Mouse (Mus musculus) urinary bladder, postnatal 36 days (tissue): Measurements from ENCODE around the gene Ppp2r3c.
"Not testable (repeated sequence)": the region's sequence is repeated elsewhere in the genome, so short reads cannot be mapped to it uniquely, and the experiment has no call there.

Source experiments
- DNase-seq, 2 experiments: peaks; one replicate each; pipeline ENCODE4 v3.0.0; 2022; ENCODE audit warnings: low spot score in 2 of 2, mixed read lengths in 1 of 2

Ppp2r3c gene

DNA sequence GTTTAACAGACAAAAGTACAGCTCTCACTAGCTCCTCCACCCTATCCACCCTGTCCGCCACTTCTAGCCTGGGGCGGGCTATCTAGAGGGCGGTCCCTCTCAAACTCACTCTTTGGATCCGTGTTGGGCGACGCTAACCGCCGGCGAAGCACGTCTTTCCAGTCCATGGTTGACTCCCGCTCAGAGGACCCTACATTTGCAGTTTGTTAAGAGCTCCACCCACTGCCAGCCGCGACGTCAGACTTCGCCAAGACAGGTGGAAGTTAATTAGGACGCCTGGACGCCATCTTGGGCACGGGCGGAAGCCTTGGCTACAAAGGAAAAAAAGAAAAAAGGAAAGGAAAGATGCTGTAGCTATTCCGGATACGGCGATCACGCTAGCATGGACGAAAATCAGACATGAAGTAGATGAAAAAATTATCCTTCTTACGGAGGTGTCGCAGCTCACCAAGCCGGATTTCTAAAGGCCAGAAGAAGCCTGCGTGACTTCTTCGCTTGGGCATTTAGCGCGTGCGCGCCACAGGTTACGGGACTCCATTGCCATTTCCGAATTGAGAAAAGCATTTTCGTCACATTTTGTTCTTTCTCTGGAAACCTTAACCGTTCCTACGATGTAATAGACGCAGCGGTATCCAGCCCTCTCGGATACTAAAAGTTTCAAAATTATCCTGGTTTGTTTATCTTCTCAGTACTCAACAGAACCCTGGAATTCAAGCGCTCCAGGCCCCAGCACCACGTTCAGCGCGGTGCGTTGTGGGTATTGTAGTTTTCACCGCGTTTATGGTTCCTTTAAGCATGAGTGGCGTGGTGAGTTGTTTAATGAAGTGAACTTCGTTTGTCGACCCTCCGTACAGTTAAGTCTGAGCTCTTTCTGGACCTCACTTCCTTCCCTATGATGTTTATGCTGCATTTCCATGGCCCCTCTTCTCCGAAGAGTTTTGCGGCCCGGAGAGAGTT is at the start of gene Ppp2r3c:
Gene Ppp2r3c (minus strand): TSS at position 514 of the 957 bp plus-strand sequence.
- peak; percentile 84 to 91 for DNase-seq

DNA sequence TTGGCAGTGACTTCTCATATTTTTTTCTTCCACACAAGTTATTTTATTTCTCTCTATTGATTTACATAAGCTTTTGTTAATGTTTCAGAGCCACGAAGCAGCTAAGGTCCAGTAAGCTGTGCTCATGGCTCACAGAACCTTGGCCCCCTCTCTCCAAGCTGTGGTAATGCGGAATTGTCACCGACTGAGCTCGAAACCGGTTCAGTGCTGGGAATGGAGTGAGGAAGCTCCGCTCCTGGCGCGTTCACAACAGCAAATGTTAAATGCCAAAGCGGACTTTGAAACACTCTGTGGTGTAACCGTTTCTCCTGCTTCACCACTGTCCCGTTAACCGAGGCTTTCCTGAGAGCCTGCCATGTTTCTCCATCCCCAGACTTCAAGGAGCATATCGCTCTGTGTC is 41.8 kb upstream of the Ppp2r3c start:
- DNase-seq: no peak

DNA sequence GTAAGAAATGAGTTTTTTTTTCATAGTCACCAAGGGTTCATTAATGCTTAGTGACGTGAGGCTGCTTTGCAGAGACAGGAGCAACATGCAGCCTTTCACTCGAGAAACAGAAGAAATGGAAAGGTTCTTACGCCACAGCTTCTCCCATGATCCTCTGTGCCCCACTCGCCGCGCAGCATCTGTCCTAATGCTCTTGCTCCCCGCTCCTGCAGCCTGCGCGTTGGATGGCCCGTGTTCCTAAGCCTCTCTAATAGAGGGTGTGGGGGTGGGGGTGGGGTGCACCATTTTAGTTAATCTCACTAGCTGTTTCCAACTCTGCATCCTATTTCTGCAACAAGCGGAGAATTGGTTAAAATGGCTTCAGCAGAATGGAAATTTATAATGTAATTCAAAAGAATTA is 41.2 kb upstream of the Ppp2r3c start:
- DNase-seq: no peak

DNA sequence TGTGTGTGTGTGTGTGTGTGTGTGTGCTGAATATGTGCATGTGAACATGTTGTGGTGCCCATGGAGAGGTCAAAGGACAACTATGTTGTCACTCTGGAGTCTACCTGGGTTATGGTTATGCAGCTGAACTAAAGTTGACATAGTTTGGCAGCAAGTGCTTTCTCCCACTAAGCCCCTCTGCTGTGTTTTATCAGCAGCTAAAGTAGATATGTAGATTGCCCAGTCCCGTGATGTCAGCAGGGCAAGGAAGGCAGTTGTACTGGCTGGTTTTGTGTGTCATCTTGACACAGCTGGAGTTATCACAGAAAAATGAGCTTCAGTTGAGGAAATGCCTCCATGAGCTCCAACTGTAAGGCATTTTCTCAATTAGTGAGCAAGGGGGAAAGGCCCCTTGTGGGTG is 40.2 kb upstream of the Ppp2r3c start:
- not testable (repeated sequence) for DNase-seq

DNA sequence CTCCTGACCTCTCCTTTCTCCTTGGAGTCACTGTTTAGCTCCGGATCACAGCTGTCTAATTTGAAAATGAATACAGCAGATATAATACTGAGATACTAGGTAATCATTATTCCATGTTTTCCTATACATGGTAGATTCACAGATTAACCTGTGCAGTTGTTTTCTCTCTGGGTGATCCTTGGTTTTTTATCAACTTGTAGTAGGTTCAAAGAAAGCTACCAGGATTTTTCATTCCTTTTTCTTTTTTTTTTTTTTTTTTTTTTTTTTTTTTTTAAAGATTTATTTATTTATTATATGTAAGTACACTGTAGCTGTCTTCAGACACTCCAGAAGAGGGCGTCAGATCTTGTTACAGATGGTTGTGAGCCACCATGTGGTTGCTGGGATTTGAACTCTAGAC is 35.7 kb upstream of the Ppp2r3c start:
- DNase-seq: not testable (repeated sequence)

DNA sequence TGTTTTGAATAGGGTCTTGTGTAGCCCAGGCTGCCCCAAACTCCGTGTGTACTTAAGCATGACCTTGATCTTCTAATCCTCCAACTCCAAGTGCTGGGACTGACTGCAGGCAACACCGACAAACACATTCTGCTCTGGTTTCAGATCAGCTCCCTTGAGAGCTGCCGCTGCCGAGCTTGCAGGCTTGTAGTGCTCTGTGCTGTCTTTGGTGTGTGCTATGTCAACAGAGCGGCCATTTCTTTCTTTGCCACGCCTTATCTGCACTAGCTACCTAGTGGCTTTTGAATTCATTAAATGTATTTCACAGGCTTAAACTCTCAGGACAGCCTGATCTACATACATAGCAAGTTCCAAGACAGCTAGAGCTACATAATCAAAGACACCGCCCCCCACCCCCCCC is 30.9 kb upstream of the Ppp2r3c start:
- DNase-seq: no peak

DNA sequence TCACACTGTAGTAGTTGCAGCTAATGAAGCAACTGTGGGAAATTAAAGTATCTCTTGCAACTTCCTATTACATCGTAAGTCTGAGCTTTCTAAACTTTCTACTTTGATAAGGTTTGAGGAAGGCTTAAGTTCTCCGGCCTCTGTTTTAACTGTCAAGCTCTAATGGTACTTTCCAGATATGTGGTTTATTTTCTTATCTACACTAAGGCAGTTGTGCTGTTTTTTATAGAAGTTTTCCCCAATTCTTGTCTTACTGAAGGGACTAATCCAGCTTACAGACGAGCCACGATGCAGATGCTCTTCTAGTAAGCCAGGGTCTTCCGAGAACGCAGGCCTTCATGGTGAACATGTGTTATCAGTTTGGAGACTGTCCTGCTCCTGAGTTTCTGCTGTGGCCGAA is 26.6 kb upstream of the Ppp2r3c start:
- no peak for DNase-seq

DNA sequence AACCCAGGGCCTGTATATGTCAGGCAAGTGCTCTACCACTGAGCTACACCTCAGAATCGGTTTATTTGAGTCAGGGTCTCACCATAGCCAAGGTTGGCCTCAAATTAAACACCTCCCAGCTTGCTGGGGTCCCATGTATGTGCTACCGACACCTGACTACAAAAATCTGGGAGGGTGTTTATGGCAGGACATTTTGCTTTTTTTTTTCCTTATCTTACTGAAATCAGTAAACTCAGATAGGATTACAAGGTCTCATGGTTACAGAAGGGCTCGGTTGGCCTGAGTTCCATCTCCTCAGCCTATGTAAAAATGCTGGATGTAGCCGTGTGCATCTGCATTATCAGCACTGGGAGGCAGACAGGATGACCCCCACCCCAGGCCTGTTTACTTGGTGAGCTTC is 26.0 kb upstream of the Ppp2r3c start:
- no peak for DNase-seq

DNA sequence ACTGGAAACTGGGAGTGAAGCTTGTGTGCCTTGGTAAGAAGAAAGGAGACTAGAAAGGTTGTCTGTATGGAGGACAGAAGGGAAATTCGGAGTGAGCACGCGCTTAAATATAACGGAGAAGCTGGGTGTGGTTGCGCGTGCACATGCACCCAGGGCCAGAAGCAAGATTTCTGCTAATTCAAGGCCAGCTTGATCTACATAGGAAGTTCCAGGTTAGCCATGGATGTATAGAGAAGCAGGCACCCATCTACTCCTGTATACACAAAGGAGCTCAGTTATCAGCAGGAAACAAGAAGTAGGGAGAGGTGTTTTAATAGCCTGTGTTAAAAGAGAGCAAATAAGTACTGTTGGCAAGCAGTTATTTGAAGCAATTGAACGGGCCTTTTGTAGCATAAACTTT is 22.9 kb upstream of the Ppp2r3c start:
- DNase-seq: no peak

DNA sequence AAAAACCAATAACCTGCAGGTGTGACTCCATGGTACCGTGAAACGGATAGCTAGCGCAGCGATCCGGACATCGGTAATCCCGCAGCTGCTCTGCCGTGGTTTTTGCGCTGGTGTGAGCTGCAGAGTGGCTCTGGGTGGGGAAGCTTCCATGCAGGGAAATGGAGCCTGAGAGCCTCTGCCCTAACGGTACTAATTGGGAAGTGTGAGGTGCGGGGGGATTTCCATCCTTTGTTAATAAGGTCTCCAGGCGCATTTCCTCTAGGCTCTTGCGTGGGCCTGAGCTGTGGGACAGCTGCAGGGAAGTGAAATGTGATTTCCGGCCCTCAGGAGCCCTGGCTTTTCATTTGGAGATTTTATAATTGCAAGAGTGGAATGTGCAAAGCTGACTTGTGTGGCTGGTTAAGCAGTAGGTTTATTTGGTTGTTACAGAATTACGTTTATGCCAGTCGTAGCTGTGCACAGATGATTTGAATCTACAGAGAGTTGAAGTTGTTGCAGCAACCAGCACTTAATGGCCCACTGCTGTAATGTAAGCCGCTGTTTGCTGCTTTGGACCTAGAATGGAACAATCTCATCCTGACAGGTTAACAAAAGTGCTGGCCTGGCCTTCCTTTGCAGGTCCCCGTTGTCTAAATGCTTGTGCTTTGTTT is 19.0 kb upstream of the Ppp2r3c start:
- DNase-seq: no peak

DNA sequence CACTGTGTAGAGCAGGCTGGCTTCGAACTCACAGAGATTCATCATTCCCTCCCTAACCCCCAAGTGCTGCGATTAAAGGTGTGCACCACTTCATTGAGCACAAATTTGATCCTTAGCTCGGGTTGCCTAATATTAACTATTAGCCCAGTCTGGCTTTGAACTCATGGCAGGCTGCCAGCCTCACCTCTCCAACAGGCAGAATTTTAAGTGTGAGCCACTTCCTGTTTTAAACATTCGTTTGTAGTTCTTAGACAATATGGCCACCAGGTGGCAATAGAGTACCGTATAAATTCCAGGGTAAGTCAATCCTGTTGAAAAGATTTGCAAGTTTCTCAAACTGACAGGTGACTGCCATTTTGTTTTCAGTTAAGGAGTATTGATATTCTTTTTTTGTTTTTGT is 12.4 kb upstream of the Ppp2r3c start:
- peak; percentile 56 to 62 for DNase-seq

DNA sequence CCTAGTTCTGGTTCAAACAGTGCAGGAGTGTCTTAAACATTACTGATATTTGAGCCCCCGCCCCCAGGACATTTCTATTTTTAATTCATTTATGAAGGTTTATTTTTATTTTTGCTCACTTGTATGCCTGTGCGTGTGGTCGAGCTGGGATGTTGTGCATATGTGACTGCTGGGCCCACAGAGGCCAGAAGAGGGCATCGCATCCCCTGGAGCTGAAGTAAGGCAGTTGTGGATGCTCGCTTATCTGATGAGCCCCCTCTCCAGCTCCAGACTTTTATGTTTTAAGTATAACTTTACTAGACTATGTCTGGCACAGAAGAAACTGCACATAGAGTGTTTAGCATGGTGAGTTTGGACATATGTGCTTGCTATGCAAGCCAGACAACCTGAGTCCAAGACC is 11.1 kb upstream of the Ppp2r3c start:
- DNase-seq: no peak

DNA sequence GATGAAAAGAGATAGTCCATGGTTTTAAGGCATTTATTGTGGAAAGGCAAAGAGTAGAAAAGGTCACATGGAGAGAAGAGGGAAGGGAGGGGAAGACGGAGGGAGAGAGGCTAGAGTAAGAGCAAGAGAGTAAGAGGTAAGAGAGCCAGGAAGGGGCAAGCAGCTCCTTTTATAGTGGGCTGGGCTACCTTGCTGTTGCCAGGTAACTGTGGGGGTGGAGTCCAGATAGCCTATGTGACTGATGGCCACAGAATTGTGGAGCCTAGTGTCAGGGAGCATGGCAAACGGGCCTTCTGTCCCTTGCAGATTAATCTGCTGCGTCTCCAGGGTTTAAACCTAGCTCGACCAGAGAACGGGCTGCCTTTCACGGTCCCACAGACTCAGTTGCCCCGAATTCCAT is 9.0 kb upstream of the Ppp2r3c start:
- no peak for DNase-seq

DNA sequence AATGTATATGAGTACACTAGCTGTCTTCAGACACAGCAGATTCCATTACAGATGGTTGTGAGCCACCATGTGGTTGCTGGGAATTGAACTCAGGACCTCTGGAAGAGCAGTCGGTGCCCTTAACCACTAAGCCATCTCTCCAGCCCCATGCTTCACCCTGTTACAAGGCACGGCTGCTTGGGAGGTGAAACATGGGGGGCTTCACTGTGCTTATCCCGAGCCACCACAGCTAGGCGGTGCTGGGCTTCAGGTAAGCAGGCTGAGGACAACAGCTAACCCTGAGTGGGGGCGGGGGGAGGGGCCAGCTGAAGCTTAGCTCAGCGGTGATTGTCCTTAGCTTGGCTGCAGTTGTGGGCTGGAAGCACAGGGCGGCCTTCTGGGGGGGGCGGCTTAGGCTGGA is 6.7 kb upstream of the Ppp2r3c start:
- DNase-seq: no peak

DNA sequence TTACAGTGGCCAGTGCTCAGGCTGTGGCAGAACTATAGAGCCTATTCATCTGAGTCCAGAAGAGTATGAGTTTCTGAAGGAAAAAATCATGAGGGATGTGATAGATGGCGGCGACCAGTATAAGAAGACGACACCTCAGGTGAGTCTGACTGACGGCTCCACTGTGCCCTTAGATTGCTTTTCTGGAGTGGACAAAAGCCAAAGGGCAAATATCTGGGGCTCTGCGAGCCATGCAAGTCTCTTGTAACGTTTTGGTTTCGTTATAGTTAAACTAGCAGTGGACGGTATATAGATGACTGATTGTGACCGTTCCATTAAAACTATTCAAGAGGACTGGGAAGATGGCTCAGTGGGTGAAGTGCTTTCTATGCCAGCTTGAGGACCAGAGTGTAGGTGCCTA is 5.9 kb upstream of the Ppp2r3c start:
- DNase-seq: no peak

DNA sequence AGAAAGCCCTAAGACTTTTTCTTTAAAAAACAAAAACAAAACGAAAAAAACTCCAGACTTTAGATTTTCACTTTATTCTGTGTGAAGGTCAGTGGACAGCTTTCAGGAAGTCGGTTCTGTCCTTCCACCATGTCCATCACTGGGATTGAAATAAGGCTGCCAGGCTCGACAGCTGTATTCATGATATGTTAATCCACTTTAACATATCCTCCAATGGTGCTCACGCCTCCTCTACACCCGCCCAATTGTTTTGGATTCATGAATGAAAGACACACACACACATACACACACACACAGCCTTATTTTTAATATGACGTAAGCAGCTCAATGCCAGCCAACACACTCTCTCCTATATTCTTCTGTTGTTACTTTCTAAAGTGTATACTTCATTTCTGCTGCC is 4.8 kb upstream of the Ppp2r3c start:
- DNase-seq: no peak

DNA sequence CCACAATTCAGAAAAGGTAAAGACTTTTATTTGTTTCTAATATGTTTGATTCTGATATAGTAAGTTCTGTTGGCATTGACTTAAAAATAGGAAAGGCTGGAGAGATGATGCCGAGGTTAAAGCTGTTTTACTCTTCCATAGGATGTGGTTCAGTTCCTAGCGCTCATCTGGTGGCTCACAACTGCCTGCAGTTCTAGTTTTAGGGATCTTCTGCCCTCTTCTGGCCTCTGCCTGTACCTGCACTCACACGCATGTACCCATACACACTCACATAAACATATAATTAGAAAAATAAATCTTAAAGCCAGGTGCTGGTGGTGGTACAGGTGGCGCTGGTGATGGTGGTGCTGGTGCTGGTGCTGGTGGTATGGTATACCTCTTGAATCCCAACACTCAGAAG is 3.6 kb upstream of the Ppp2r3c start:
- no peak for DNase-seq

DNA sequence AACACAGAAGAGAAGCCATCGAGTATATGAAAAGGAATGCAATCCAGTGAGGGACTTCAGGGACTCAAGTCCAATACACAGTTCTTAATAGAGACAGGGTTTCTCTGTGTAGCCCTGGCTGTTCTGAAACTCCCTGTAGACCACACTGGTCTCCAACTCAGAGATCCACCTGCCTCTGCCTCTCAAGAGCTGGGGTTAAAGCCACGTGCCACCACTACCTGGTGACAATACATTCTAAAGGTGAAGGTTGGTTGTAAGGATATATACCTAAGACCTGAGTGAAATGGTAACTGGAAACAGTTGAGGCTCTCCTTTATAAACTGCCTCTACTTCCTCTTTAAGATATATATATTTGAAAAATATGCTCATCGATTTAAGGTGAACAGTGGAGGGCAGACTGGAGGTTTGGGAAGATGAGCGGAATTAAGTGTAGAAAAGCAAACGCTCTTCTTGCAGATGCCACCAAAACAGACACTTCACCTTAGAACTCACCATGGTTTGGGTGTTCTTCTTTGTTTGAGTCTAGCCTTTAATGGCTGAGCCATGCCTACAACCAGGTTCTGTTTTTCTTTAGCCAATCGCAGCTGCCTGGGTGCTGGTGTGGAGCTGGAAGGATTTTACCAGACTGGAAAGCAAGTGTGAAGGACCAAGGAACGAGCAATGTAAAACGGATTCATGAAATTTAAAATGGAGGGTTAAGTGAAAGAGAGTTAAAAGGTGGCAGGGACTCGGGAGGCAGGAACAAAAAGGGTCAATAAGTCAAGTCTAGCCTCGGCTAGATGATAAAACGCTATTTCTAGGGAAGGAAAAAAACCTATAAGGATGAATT is 1.1 kb downstream of the Ppp2r3c start:
- no peak for DNase-seq

DNA sequence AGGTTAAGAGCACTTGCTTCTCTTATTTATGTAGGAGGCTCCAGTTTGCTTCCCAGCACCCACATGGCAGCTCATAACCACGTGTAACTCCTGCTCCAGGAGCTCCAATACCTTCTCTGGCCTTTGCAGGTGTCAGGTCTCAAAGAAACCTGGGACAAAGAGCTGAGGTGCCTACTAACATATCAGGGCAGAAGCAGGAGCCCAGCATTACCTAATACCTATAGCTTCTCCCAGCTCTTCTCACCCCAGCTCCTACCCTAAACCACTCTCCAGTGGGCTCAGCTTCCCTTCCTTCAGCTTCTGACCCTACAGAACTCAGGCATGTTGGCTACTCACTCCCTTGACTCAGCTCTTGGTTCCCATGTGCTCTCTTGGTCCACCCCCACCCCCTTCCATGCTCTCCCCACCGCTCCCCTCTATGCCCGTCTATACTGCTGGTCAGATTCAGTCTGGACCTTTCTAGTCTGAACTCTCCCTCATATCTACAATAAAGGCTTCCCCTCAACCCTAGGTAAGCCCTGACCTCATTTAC is 1.9 kb downstream of the Ppp2r3c start:
- DNase-seq: no peak

DNA sequence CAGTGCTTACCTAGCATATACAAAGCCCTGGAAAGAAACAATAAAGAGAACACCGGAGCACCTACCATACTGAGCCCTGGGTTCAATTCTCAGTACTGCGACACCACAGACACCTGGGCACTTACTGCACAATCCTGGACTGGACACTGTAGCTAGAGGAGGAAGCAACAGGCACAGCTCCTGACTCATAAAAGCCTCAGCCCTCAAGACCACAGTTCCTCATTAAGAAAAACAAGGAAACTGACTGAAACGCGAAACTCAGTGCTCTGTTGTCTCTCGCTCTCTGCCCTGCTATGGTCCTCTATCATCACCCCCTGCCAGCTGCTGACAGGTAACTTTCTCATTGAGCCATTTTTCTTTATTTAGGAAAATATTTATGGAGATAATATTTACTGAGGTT is 3.5 kb downstream of the Ppp2r3c start, which contains the start of gene 1110008L16Rik:
Gene 1110008L16Rik (plus strand): TSS at position 242 of the 400 bp plus-strand sequence.
- DNase-seq: no peak

DNA sequence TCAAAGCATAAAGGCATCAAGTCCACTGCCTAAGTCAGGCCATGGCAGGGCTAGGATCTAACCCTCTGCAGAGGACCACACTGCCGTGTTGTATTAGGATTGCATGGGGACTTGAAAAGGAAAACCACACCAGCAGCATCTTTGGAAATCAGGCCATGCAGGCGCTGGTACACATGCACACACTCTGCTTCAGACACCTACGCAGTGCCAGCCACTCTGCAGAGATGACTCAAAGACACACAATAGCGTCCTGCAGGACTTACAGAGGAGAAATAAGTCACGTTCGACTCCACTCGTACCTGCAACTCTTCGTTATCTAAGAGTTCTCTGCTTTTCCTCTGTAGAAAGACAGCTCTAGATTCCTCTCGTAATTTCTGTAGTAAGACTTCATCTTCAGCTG is 4.7 kb downstream of the Ppp2r3c start:
- no peak for DNase-seq

DNA sequence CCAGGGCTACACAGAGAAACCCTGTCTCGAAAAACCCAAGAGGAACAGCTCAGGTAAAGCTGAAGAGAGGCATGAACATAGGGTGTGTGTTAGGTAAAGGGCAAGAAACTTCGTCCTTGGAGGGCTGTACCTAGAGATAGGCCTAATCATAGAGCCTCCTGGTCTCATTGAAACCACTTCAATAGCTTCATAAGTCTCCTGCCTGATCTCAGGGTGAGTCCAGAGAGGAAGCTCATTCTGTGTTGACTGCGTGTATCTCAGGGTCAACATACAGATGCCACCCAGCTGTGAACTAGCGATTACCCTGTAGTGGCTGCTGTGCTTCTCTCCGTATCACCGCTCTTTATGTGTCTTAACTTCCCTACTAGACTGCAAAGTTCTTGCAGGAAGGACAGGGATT is 25.2 kb downstream of the Ppp2r3c start:
- DNase-seq: not testable (repeated sequence)
